15 mouse cellular contexts compared by ENCODE assay signal in the genomic region with DNA sequence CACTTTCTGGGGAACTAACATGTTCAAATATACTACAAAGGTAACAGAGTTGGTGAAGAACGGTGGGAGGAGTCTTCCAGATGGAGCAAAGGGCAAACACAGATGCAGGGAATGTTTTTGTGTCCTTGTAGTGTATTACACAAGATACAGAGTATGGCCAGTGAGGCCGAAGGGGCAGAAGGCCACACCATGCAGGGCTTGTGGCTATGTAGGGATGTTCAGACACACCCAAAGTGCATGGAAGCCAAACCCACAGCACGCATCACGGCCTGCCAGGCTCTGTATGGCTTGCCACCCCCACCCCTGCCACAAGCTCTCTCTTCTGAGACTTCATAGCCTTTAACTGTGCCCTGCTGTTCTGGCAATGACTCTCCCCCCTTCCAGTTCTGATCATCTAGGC. TPM values are rescaled to one million over a fixed set of nuclear protein-coding genes. Genes with fewer than 3 reads are reported as not detected.
"Had no signal": no experiment of that assay in that cellular context is flagged by ENCODE, and none has a peak within 500 bp of the region (broad histone marks: within the 10 kb centered on the region; RNA-seq: fewer than 3 reads in every experiment).

No protein-coding gene starts in this region.

- H3K36me3 ChIP-seq: limb, embryonic 13.5 days; neural tube, embryonic 13.5 days; stomach, embryonic 15.5 days had no signal

- H3K9me3 ChIP-seq: limb, embryonic 13.5 days; neural tube, embryonic 13.5 days; stomach, embryonic 15.5 days had no signal

- DNase-seq: left cerebral cortex, postnatal 4 days; lung, adult 18-20 months; lung, postnatal 36 days; midbrain, embryonic 14.5 days; retina, postnatal 1 day; right cerebral cortex, postnatal 4 days; thymus, adult 2 months; thymus, postnatal 25 days had no signal

- H3K4me3 ChIP-seq: limb, embryonic 13.5 days; neural tube, embryonic 13.5 days; stomach, embryonic 15.5 days had no signal

- H3K4me1 ChIP-seq: stomach, embryonic 15.5 days had no signal

- H3K9ac ChIP-seq: limb, embryonic 13.5 days; neural tube, embryonic 13.5 days; stomach, embryonic 15.5 days had no signal

- ATAC-seq: intestine, embryonic 16.5 days had no signal

- H3K27ac ChIP-seq: limb, embryonic 13.5 days; neural tube, embryonic 13.5 days; stomach, embryonic 15.5 days had no signal

- H3K4me2 ChIP-seq: limb, embryonic 13.5 days; liver, embryonic 11.5 days; neural tube, embryonic 13.5 days; stomach, embryonic 15.5 days had no signal

- H3K27me3 ChIP-seq: limb, embryonic 13.5 days; neural tube, embryonic 13.5 days; stomach, embryonic 15.5 days had no signal

RNA-seq across cellular contexts. Expression of a gene that starts 15.2 kb away (rescaled TPM):
- total RNA-seq: megakaryocyte progenitor cell, adult 5-6 weeks; monocyte, adult 5-6 weeks had no signal
